Mouse (Mus musculus) cortical plate, adult 2 months (tissue): Measurements from ENCODE around the gene Cox6a2.

Source experiments
- CTCF ChIP-seq: fragments of 200-500 bp; IDR thresholded peaks from 2 replicates; pipeline ENCODE4 v1.5.1; 2011; ENCODE audit warnings: mild to moderate bottlenecking, control low read depth, low read length; ENCODE audit not compliant: insufficient read depth; ENCODE audit errors: extremely low read depth
- POLR2A ChIP-seq: fragments of 200-500 bp; IDR thresholded peaks from 2 replicates; pipeline ENCODE4 v1.6.1; 2011; ENCODE audit warnings: mild to moderate bottlenecking, low read length, control low read depth; ENCODE audit not compliant: insufficient read depth; ENCODE audit errors: extremely low read depth

- TF ChIP-seq CTCF (no peak), POLR2A (no peak)
These were observed at the start of gene Cox6a2 for GRCm38 (mm10) chr7:128206152-128206551.
